Mouse (Mus musculus): ENCODE results near the gene Cdh8. TPM values are rescaled to one million over a fixed set of nuclear protein-coding genes. Genes with fewer than 3 reads are reported as not detected.

The Cdh8 gene
- polyA plus RNA-seq, 1 experiment from 2014 or later: 68.3 TPM

DNA sequence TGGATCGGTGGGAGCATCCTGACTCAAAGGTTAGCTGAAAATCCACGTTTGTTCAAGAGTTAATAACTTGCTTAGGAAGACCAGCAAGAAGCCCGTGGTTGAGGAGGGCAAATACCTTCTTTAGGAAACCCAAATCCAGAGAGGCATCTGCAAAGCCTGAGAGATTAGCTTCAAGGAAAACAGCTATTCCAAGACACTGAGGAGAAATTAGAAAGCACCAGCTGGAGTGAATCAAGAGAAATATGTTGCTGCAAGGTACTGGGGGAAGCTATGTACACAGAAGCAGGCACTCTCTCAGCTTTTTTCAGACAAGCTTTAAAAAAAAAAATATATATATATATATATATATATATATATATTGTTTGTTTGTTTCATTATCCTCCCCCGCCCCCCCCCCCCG lies 88.7 kb downstream of the Cdh8 start:
- Histone ChIP-seq H3K4me2 (replicated peaks) (no peak overlapping the region), H3K4me1 (replicated peaks; ENCODE audit: control insufficient read depth, insufficient read depth, low read length) (no peaks in the 10 kb centered on the region), H3K9me3 (ENCODE audit: control insufficient read depth, low read length) (no peaks in the 10 kb centered on the region), H3K36me3 (replicated peaks; ENCODE audit: control insufficient read depth, insufficient read depth) (no peaks in the 10 kb centered on the region), H3K27me3 (ENCODE audit: control insufficient read depth, insufficient read depth, low read length) (no peaks in the 10 kb centered on the region), H3K4me3 (replicated peaks; ENCODE audit: low read length) (no peak overlapping the region), H3K27ac (no peak overlapping the region), H3K9ac (no peak overlapping the region)
- no peak for DNase-seq (ENCODE audit: low spot score)
- ATAC-seq (ENCODE audit: low FRiP score): no peak
- 89% methylated on average over 5 of the region's 5 CpGs for WGBS

DNA sequence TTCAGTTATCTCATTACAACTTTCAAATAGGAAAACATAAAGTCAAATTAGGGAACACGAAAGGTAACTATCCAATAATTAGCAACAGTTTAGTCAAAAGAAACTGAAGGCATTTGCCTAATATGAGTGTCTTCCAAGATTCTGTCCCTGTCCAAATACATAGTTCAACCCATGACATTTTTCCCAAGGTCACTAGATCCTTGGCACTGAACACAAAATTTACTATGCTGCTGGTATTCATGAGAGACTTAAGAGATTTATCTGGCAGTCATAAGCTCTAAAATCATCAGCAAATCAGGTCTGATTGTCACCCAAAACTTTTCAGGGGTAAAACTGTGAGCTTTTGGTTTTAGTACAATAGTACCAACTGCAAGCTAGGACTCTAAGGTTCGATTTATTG lies 101.7 kb downstream of the Cdh8 start:
- Histone ChIP-seq H3K27ac (no peak overlapping the region), H3K4me1 (replicated peaks; ENCODE audit: control insufficient read depth, insufficient read depth, low read length) (no peaks in the 10 kb centered on the region), H3K4me2 (replicated peaks) (no peak overlapping the region), H3K9me3 (ENCODE audit: control insufficient read depth, low read length) (no peaks in the 10 kb centered on the region), H3K4me3 (replicated peaks; ENCODE audit: low read length) (no peak overlapping the region), H3K9ac (no peak overlapping the region), H3K27me3 (ENCODE audit: control insufficient read depth, insufficient read depth, low read length) (no peaks in the 10 kb centered on the region), H3K36me3 (replicated peaks; ENCODE audit: control insufficient read depth, insufficient read depth) (no peaks in the 10 kb centered on the region)
- 90% methylated on average over 2 of the region's 2 CpGs for WGBS
- DNase-seq (ENCODE audit: low spot score) (no peak), ATAC-seq (ENCODE audit: low FRiP score) (no peak)

DNA sequence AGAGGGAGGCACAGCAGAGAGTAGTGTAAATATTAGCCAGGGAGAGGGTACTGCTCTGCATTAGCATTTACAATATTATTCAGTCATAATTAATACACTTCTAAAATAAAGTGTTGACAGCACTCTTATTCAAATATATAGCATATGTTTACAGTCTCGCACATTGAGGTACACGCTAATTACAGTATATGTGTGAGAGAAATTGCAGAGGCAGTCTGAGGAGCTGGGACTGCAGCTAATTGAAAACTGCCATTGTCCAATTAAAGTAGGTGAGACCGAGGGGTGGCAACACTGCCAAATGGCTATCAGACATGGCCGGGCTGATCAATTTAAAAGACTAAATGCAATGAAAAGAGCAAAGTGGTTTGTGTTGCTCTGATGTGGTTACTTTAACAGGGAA lies 112.1 kb downstream of the Cdh8 start:
- no peak overlapping the region for H3K4me2 ChIP-seq (replicated peaks)
- WGBS: 81% methylated on average over 4 of the region's 4 CpGs
- H3K36me3 ChIP-seq (replicated peaks; ENCODE audit: control insufficient read depth, insufficient read depth): no peaks in the 10 kb centered on the region
- ATAC-seq (ENCODE audit: low FRiP score): no peak
- no peak overlapping the region for H3K27ac ChIP-seq
- DNase-seq (ENCODE audit: low spot score): no peak
- H3K9me3 ChIP-seq (ENCODE audit: control insufficient read depth, low read length): no peaks in the 10 kb centered on the region
- no peak overlapping the region for H3K9ac ChIP-seq
- no peaks in the 10 kb centered on the region for H3K27me3 ChIP-seq (ENCODE audit: control insufficient read depth, insufficient read depth, low read length)
- no peak overlapping the region for H3K4me3 ChIP-seq (replicated peaks; ENCODE audit: low read length)
- H3K4me1 ChIP-seq (replicated peaks; ENCODE audit: control insufficient read depth, insufficient read depth, low read length): no peaks in the 10 kb centered on the region

DNA sequence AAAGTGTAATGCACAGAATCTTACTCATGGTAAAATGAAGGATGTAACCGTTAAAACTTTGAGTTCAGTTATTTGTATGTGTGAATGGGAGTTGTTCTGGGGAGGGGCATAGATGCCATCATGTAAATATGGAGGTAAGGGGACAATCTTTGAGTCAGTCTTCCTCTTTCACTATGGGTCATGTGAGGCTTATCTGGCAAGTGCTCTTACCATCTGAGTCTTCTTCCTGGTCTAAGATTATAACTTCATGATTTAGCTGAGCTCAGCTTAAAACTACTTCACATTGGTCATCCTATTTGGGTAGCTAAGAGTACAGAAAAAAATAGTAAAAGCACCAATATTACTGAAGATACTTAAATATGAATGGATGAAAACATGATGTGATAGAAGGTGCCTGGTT lies 126.1 kb downstream of the Cdh8 start:
- Histone ChIP-seq H3K4me2 (replicated peaks) (no peak overlapping the region), H3K9ac (no peak overlapping the region), H3K4me1 (replicated peaks; ENCODE audit: control insufficient read depth, insufficient read depth, low read length) (no peaks in the 10 kb centered on the region), H3K36me3 (replicated peaks; ENCODE audit: control insufficient read depth, insufficient read depth) (no peaks in the 10 kb centered on the region), H3K4me3 (replicated peaks; ENCODE audit: low read length) (no peak overlapping the region), H3K27ac (no peak overlapping the region), H3K27me3 (ENCODE audit: control insufficient read depth, insufficient read depth, low read length) (no peaks in the 10 kb centered on the region), H3K9me3 (ENCODE audit: control insufficient read depth, low read length) (no peaks in the 10 kb centered on the region)
- DNase-seq (ENCODE audit: low spot score): no peak
- 95% methylated on average over 1 of the region's 1 CpGs for WGBS
- no peak for ATAC-seq (ENCODE audit: low FRiP score)

DNA sequence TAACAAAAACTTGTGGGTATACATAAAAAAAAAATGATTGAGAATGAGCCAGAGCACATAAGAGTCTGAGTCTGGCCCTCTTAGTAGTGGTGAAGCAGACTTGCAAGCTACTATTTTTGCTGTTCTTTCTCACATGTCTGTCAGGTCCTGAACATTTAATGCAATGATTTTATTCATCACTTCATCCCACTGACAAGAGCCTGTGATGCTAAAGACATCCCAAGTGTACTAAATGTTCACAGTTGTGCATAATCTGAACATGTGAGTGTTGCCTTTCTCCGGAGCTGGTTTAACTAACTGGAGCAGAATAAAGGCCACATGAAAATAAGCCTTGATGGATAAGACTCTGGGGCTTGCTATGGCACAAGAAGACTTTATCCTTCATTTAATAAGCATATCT lies 131.2 kb downstream of the Cdh8 start:
- H3K36me3 ChIP-seq (replicated peaks; ENCODE audit: control insufficient read depth, insufficient read depth): no peaks in the 10 kb centered on the region
- H3K27ac ChIP-seq: no peak overlapping the region
- no peak overlapping the region for H3K9ac ChIP-seq
- no peak for ATAC-seq (ENCODE audit: low FRiP score)
- H3K27me3 ChIP-seq (ENCODE audit: control insufficient read depth, insufficient read depth, low read length): no peaks in the 10 kb centered on the region
- WGBS: 75% methylated on average over 1 of the region's 1 CpGs
- no peaks in the 10 kb centered on the region for H3K4me1 ChIP-seq (replicated peaks; ENCODE audit: control insufficient read depth, insufficient read depth, low read length)
- H3K9me3 ChIP-seq (ENCODE audit: control insufficient read depth, low read length): no peaks in the 10 kb centered on the region
- no peak overlapping the region for H3K4me2 ChIP-seq (replicated peaks)
- no peak for DNase-seq (ENCODE audit: low spot score)
- H3K4me3 ChIP-seq (replicated peaks; ENCODE audit: low read length): no peak overlapping the region

DNA sequence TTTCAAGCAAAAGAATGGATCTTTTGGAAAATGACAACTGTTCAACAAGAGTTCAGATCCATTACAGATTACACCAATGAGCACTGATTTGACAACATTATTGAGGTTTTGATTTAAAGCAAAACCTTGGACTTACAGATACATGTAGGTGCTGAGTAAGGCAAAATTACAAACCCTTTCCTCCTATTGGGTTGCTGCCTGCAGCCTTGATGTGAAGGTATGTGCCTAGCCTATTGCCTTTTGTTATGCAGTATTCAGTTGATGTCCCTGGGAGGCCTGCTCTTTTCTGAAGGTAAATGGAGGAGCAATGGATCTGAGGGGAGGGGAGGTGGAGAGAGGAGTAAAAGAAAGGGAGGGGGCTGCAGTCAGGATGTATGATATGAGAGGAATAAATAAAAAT lies 135.9 kb downstream of the Cdh8 start:
- Histone ChIP-seq H3K27ac (no peak overlapping the region), H3K4me3 (replicated peaks; ENCODE audit: low read length) (no peak overlapping the region), H3K27me3 (ENCODE audit: control insufficient read depth, insufficient read depth, low read length) (no peaks in the 10 kb centered on the region), H3K4me2 (replicated peaks) (no peak overlapping the region), H3K9ac (no peak overlapping the region), H3K9me3 (ENCODE audit: control insufficient read depth, low read length) (no peaks in the 10 kb centered on the region), H3K4me1 (replicated peaks; ENCODE audit: control insufficient read depth, insufficient read depth, low read length) (no peaks in the 10 kb centered on the region), H3K36me3 (replicated peaks; ENCODE audit: control insufficient read depth, insufficient read depth) (no peaks in the 10 kb centered on the region)
- no peak for ATAC-seq (ENCODE audit: low FRiP score)
- no peak for DNase-seq (ENCODE audit: low spot score)

DNA sequence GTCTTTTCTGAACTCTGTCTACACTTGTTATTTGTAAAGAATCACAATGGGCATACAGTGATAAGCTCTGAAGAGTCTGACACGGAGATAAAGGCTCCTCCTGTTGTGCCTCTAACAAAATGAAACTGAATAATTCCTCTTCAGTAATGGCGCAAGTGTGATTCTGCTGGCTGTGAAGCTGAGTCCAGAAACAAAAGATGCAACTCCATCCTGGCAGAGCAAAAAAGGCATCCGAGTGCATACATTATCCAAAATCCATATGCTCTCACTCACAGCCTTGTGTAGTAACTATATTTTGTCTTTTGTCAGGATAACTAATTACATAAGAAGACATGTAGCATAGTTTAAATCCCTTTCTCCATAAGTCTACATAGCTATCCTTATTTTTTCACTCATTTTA lies 149.1 kb downstream of the Cdh8 start:
- ATAC-seq (ENCODE audit: low FRiP score) (no peak), DNase-seq (ENCODE audit: low spot score) (no peak)
- Histone ChIP-seq H3K9ac (no peak overlapping the region), H3K4me3 (replicated peaks; ENCODE audit: low read length) (no peak overlapping the region), H3K4me2 (replicated peaks) (no peak overlapping the region), H3K36me3 (replicated peaks; ENCODE audit: control insufficient read depth, insufficient read depth) (no peaks in the 10 kb centered on the region), H3K4me1 (replicated peaks; ENCODE audit: control insufficient read depth, insufficient read depth, low read length) (0 out of 2 replicates have a peak, but pooled peaks cover 4% of the 10 kb centered on the region), H3K9me3 (ENCODE audit: control insufficient read depth, low read length) (no peaks in the 10 kb centered on the region), H3K27ac (no peak overlapping the region), H3K27me3 (ENCODE audit: control insufficient read depth, insufficient read depth, low read length) (no peaks in the 10 kb centered on the region)
- 29% methylated on average over 3 of the region's 3 CpGs for WGBS

DNA sequence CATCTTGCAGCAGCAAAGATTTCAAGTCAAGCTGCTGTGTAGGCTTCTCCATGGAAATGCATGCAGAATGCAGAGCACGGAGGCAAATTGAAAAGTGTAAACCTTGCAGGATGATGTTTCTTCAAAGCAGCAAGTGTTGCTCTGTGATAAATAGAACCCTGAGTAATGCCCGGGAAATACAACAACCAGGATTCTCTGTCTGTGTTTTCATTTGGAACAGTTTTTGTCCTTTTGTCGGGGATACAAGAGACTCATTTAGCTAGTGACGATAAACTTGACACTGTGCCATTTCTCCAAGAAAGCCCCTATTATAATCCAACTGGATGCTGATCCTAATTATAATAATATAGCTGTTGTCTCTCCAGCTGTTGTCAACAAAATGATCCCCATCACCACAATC lies 181.9 kb downstream of the Cdh8 start:
- 35% methylated on average over 4 of the region's 4 CpGs for WGBS
- no peaks in the 10 kb centered on the region for H3K27me3 ChIP-seq (ENCODE audit: control insufficient read depth, insufficient read depth, low read length)
- H3K4me3 ChIP-seq (replicated peaks; ENCODE audit: low read length): no peak overlapping the region
- peaks cover 13% of the 10 kb centered on the region for H3K4me1 ChIP-seq (replicated peaks; ENCODE audit: control insufficient read depth, insufficient read depth, low read length)
- peak overlapping the region; percentile 33 for H3K27ac ChIP-seq
- H3K9ac ChIP-seq: no peak overlapping the region
- no peaks in the 10 kb centered on the region for H3K9me3 ChIP-seq (ENCODE audit: control insufficient read depth, low read length)
- peak; percentile 62 for DNase-seq (ENCODE audit: low spot score)
- H3K4me2 ChIP-seq (replicated peaks): peak overlapping the region; percentile 9
- H3K36me3 ChIP-seq (replicated peaks; ENCODE audit: control insufficient read depth, insufficient read depth): no peaks in the 10 kb centered on the region
- peak; percentile 74; the same call in 1 of the 2 replicates for ATAC-seq (ENCODE audit: low FRiP score)

DNA sequence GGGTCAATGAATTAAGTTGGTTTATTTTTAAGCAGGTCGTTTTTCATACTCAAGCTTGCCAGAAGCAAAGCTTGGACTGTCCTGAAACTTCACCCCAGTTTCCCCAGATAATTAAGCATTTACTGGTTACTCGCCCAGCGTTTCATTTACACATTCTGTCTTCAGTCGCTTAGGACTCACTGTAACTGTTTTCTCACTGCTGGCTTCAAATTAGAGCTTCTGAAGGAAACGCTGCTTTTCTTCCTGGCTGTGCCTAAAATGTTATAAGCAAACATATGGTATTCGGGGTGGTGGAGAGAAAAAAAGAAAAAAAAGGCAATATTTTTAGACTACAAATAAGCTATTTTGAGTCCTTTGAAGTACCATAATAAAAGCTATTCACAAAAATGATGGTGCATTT lies 192.6 kb downstream of the Cdh8 start:
- ATAC-seq (ENCODE audit: low FRiP score) (no peak), DNase-seq (ENCODE audit: low spot score) (no peak)
- no peak overlapping the region for H3K4me2 ChIP-seq (replicated peaks)
- 64% methylated on average over 6 of the region's 6 CpGs for WGBS
- no peak overlapping the region for H3K4me3 ChIP-seq (replicated peaks; ENCODE audit: low read length)
- no peak overlapping the region for H3K9ac ChIP-seq
- H3K9me3 ChIP-seq (ENCODE audit: control insufficient read depth, low read length): no peaks in the 10 kb centered on the region
- H3K4me1 ChIP-seq (replicated peaks; ENCODE audit: control insufficient read depth, insufficient read depth, low read length): no peaks in the 10 kb centered on the region
- H3K36me3 ChIP-seq (replicated peaks; ENCODE audit: control insufficient read depth, insufficient read depth): no peaks in the 10 kb centered on the region
- no peak overlapping the region for H3K27ac ChIP-seq
- H3K27me3 ChIP-seq (ENCODE audit: control insufficient read depth, insufficient read depth, low read length): no peaks in the 10 kb centered on the region

DNA sequence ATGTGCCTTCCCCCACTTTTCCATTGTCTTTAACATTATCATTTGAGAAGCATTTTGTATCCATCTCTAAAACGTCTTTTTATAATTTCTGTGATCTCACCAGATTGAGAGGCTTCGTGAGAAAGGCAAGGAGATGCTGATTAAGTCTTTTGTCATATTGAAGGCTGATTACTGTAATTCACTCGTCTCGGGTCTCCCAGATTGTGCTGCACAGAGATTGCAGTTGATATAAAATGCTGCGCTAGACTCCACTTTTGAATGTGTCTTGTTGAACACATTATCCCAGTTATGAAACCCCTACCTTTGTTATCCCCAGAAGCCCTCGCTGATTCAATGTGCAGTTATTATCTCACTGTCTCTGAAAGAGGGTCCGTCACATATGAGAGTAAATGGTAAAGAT lies 211.1 kb downstream of the Cdh8 start:
- ATAC-seq (ENCODE audit: low FRiP score) (no peak), DNase-seq (ENCODE audit: low spot score) (no peak)
- no peaks in the 10 kb centered on the region for H3K4me1 ChIP-seq (replicated peaks; ENCODE audit: control insufficient read depth, insufficient read depth, low read length)
- no peak overlapping the region for H3K9ac ChIP-seq
- H3K27ac ChIP-seq: no peak overlapping the region
- WGBS: 74% methylated on average over 7 of the region's 7 CpGs
- H3K4me3 ChIP-seq (replicated peaks; ENCODE audit: low read length): no peak overlapping the region
- no peaks in the 10 kb centered on the region for H3K27me3 ChIP-seq (ENCODE audit: control insufficient read depth, insufficient read depth, low read length)
- H3K9me3 ChIP-seq (ENCODE audit: control insufficient read depth, low read length): no peaks in the 10 kb centered on the region
- no peaks in the 10 kb centered on the region for H3K36me3 ChIP-seq (replicated peaks; ENCODE audit: control insufficient read depth, insufficient read depth)
- no peak overlapping the region for H3K4me2 ChIP-seq (replicated peaks)

Measured in hindbrain, embryonic 14.5 days (tissue).